Mouse (Mus musculus): ENCODE results near the gene Rwdd2b. TPM values are rescaled to one million over a fixed set of nuclear protein-coding genes. Genes with fewer than 3 reads are reported as not detected.
A peak's percentile ranks its signal among the peaks of the same experiment; 100 is the strongest.

Rwdd2b gene
- total RNA-seq (2021): 1 to 10 TPM; 5.7 to 6.2 TPM
- long read RNA-seq, experiment 1, partial matches to known transcripts: 0 of 4 reads
- long read RNA-seq, experiment 1, other reads (novel, unspliced or antisense): 0 of 4 reads
- long read RNA-seq, experiment 2, partial matches to known transcripts: 0 of 4 reads
- long read RNA-seq, experiment 2, other reads (novel, unspliced or antisense): 1 of 4 reads

GRCm38 (mm10) chr16:87440184-87440686, at the start of gene Rwdd2b:
Gene Rwdd2b, minus strand, starts transcription at chr16:87440573.
- peak; percentile 96 to 97 for DNase-seq

- DNase-seq: no peak
Measured at GRCm38 (mm10) chr16:87488605-87489004, 48.2 kb upstream of the Rwdd2b start.

- no peak for DNase-seq
Measured at GRCm38 (mm10) chr16:87486739-87487138, 46.4 kb upstream of the Rwdd2b start.

DNA sequence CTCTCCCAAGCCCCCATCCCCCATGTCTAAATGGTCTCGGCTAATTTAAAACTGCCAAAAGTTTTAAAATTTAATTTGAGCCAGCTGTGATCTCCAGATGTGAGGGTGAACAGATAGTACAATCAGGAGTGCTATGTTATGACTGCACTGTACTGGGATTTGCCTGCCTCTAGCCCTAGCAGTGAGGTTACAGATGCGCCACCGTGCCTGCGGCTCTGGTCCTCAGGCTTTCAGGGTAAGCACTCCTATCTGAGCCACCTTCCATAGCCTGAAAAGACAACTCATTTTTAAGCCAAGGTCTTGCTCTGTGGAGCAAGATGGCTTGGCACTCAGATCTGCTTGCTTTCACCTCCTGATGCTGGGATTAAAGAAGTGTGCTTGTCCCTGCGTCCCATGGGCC, 44.0 kb upstream of the Rwdd2b start:
- DNase-seq: no peak

DNA sequence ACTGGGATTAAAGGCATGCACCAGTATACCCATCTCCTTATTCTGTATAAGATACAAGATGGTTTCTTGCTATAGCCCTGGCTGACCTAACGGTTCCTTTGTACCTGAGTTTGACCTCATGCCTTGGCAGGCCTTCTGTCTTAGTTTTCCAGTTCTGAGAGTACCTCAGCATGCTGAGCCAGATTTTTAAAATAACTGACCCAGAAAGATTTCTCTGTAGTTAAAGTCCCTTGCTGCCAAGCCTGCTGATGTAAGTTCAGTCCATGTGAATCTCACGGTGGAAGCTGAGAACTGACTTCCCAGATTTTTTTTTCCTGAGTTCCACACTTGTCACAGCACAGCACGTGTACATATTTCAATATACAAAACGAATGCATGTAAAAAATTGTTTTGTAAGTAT, 30.2 kb upstream of the Rwdd2b start:
- DNase-seq: peak; percentile 34 to 40

GRCm38 (mm10) chr16:87458752-87459151, 18.4 kb upstream of the Rwdd2b start:
- no peak for DNase-seq

DNA sequence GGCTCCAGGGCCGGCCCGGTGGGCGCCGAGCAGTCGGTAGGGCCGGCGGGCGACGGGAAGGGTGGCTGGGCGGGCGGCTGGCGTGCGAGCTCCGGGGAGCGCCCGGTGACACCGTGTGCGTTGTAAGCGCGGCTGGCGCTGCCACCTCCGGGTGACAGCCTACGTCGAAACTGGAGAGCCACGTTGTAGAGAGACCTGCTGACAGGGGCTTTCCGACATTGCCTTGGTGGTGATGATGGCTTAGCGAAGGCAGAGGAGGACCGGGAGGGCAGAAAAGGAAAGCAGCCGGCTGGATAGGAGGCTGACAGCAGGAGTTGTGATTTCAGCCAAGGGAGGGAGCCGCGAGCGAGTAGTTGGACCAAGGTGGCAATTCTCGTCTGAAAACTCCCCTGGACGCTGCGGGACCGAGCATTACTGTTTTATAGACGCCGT, 14.8 kb upstream of the Rwdd2b start:
- DNase-seq: peak in 1 of 2 experiments; percentile 54

GRCm38 (mm10) chr16:87454419-87455179, 14.2 kb upstream of the Rwdd2b start, which contains the start of gene Usp16:
Gene Usp16, plus strand, starts transcription at chr16:87454703.
- DNase-seq: peak; percentile 96 to 98

GRCm38 (mm10) chr16:87453226-87453625, 12.9 kb upstream of the Rwdd2b start:
- no peak for DNase-seq

GRCm38 (mm10) chr16:87445528-87445927, 5.2 kb upstream of the Rwdd2b start:
- DNase-seq: no peak

DNA sequence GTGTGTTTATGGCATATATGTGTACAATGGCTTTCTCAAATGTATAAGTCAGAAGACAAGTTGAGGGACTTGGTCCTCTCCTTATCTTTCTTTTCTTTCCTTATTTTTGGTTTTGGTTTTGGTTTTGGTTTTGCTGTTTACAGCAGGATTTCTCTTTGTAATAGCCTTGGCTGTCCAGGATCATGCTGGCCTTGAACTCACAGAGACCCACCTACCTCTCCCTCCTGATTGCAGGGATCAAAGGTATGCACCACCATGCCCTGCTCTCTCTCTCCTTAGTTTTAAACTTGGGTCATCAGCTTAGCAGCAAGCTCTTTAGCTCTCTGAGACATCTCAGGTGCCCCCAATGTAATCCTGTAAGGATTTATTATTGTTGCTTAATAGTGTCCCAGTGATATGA, 4.7 kb upstream of the Rwdd2b start:
- no peak for DNase-seq

DNA sequence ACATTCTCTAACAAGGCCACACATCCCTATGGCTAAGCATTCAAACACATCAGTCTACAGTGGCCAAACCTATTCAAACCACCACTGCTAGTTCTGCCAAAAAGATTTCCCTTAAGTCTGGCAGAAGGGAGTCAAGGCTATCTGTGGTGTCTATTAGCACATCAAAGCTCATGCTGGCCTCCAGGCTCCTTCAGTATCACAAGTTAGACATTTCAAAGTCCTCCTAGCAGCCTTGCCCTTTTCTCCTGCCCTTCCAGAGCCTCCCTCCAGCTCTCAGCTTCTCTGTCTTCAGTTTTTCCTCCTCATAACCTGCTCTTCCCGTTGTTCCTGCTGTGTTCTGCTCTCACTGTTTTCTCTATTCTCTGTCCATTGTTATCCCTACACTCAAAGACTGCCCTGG, 3.7 kb upstream of the Rwdd2b start:
- no peak for DNase-seq

- DNase-seq: no peak
Measured at GRCm38 (mm10) chr16:87443245-87443644, 2.9 kb upstream of the Rwdd2b start.

DNA sequence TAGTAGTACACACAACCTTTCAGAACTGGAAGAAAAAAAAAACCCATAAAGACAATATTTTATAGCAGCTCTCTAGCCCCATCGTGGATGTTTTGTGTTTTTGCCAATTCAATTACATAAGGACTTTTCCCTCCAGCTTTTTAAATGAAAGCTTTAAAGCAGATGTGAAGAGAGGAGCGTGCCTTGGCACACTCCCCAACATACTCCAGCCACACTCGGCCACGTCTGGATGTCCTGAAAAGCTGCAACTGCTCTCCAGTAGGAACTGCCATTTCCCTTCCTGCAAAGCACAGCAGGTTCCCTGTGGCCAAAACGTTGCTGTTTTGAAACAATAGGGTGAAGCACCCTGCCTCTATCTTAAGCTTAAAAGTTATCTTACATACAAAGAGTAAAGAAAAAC, 1.9 kb upstream of the Rwdd2b start:
- DNase-seq: no peak

- DNase-seq: no peak
Measured at GRCm38 (mm10) chr16:87441089-87441488, 716 bp upstream of the Rwdd2b start.

DNA sequence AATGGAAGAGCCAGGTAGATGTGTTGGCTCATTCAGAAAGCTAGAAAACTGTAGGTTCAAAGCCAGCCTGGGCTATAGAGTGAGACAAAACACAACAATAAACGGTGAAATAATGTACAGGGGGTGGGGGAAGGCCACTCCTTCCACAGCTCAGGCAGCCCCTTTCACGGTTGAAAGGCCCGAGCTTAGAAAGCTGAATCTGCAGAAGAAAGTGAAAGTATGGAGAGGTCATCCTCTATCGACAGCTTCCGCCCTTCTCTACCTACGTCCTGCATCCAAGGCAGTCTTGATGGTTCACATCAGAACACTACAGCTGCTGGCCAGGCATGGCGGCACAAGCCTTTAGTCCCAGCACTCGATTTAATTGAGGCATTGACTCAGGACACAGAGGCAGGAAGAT, 1.7 kb downstream of the Rwdd2b start:
- DNase-seq: no peak

GRCm38 (mm10) chr16:87437096-87437495, 3.3 kb downstream of the Rwdd2b start:
- DNase-seq: no peak

- no peak for DNase-seq
Measured at GRCm38 (mm10) chr16:87435411-87436205, 4.8 kb downstream of the Rwdd2b start.

GRCm38 (mm10) chr16:87434946-87435345, 5.4 kb downstream of the Rwdd2b start:
- no peak for DNase-seq

DNA sequence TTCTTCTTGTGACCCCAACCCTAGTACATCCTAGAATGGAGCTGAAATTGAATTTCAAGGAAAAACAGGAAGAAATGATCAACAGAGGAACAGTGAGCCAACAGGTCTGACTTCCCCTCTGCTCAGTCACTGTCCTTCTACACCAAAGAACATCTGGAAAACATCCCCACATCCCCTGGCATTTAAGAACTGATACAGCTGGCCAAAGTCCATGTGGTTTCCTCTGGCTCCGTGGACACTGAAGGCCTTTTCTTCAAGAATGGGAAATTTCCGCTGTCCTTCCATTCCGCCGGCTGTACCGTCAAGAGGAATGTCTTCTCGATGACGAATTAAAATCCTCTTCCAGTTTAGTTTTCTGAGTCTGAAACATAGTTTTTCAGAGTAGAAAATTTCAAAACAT, 6.1 kb downstream of the Rwdd2b start:
- no peak for DNase-seq

- peak; percentile 99 to 100 for DNase-seq
Measured at GRCm38 (mm10) chr16:87432033-87432814, 8.1 kb downstream of the Rwdd2b start, which contains the start of gene Ltn1. Gene Ltn1, minus strand, starts transcription at chr16:87432612.

- DNase-seq: peak; percentile 21 to 25
Measured at GRCm38 (mm10) chr16:87427516-87427915, 12.9 kb downstream of the Rwdd2b start.
